Mouse (Mus musculus) bone marrow macrophage, adult 2 months (primary cell): ENCODE data around the gene Mrps15.
A peak's percentile ranks its signal among the peaks of the same experiment; 100 is the strongest.

Experiments
- CTCF ChIP-seq: IDR thresholded peaks from 2 replicates; pipeline ENCODE4 v1.5.1; 2012; ENCODE audit warnings: low read depth, mild to moderate bottlenecking, low read length, moderate library complexity
- POLR2A ChIP-seq: IDR thresholded peaks from 2 replicates; pipeline ENCODE4 v1.6.1; 2012; ENCODE audit warnings: mild to moderate bottlenecking, low read depth, low read length, borderline replicate concordance

DNA sequence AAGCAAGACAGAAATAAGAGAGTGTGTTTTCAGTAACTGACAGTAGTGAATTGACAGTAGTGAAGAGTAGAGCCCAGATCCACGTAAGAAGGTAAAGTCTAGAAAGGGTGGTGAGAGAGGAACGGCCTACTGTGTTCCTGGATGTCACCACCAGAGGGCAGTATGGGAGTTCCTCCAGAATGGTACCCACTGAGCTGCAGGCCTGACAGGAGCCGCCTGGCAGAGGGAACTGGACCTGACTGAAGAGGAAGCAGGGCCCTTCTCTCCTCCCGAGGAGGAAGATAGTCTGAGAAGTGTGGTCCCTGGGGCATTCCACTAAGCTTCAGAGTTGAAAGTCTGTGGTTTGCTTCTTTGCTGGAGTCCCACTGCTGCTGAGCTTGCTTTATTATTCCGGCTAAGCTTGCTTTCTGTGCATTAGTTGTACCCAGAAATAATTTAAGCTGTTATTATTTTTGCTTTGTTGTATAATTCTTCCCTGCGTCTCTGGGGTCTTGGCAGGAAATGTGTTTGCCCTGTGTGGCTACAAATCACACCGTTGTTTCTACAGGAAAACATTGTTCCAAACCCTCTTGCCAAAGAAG is 39.4 kb downstream of the Mrps15 start:
- TF ChIP-seq POLR2A (no peak), CTCF (peak; percentile 56; the same call in 1 of the 2 replicates)
